Mouse (Mus musculus) heart, embryonic 14.5 days (tissue): Measurements from ENCODE around the gene Rxrg. TPM values are rescaled to one million over a fixed set of nuclear protein-coding genes. Genes with fewer than 3 reads are reported as not detected.

Experiments
- ATAC-seq: fragments of 200-750 bp; cut with Nextera tagmentation; 2 replicates; pipeline ENCODE4 v1.8.0; 2017; ENCODE audit warnings: low read depth, moderate TSS enrichment; ENCODE audit not compliant: insufficient number of reproducible peaks, insufficient read depth, low FRiP score
- H3K27ac ChIP-seq, 2 experiments: fragments of 200-500 bp in 1 of 2; fragments of 300-500 bp in 1 of 2; sonication (generic) in 1 of 2; replicated peaks in 1 of 2; 2 replicates each; pipeline ENCODE4 v1.5.1; 2012 to 2014; ENCODE audit warnings: low read depth in 2 of 2, low read length in 2 of 2, control low read depth in 1 of 2, mild to moderate bottlenecking in 1 of 2, mixed read lengths in 1 of 2; ENCODE audit not compliant: control insufficient read depth in 1 of 2, insufficient read depth in 1 of 2
- H3K27me3 ChIP-seq: fragments of 300-500 bp; sonication (generic); 2 replicates; pipeline ENCODE4 v1.6.1; 2014; ENCODE audit warnings: mild to moderate bottlenecking, low read length, control low read depth; ENCODE audit not compliant: control insufficient read depth, insufficient read depth
- H3K36me3 ChIP-seq: fragments of 300-500 bp; sonication (generic); 2 replicates; pipeline ENCODE4 v1.6.1; 2014; ENCODE audit warnings: mild to moderate bottlenecking, control low read depth, low read length, mixed read lengths; ENCODE audit not compliant: control insufficient read depth, insufficient read depth
- H3K4me1 ChIP-seq, 2 experiments: fragments of 200-500 bp in 1 of 2; fragments of 300-500 bp in 1 of 2; sonication (generic) in 1 of 2; 2 replicates each; pipeline ENCODE4 v1.6.1; 2012 to 2014; ENCODE audit warnings: low read length in 2 of 2, control low read depth in 1 of 2, mixed read lengths in 1 of 2; ENCODE audit not compliant: control insufficient read depth in 2 of 2, insufficient read depth in 2 of 2
- H3K4me2 ChIP-seq: fragments of 300-500 bp; sonication (generic); 2 replicates; pipeline ENCODE4 v1.6.1; 2014; ENCODE audit warnings: mild to moderate bottlenecking, low read length
- H3K4me3 ChIP-seq, 2 experiments: fragments of 200-500 bp in 1 of 2; fragments of 300-500 bp in 1 of 2; sonication (generic) in 1 of 2; 2 replicates each; pipeline ENCODE4 v1.5.1; 2012 to 2014; ENCODE audit warnings: low read length in 2 of 2, mild to moderate bottlenecking in 2 of 2, control low read depth in 1 of 2, low read depth in 1 of 2, moderate library complexity in 1 of 2; ENCODE audit not compliant: control insufficient read depth in 1 of 2, insufficient read depth in 1 of 2
- H3K9ac ChIP-seq: fragments of 300-500 bp; sonication (generic); 2 replicates; pipeline ENCODE4 v1.6.1; 2014; ENCODE audit warnings: mild to moderate bottlenecking, low read length
- H3K9me3 ChIP-seq: fragments of 300-500 bp; sonication (generic); 2 replicates; pipeline ENCODE4 v1.6.1; 2016; ENCODE audit warnings: low read length, control low read depth; ENCODE audit not compliant: control insufficient read depth
- WGBS: fragments of 180-500 bp; shearing (Covaris S2); extraction: QIAGEN DNeasy Blood & Tissue Kit; methylation state at CpG from one replicate; pipeline ENCODE4 v1.1.7; 2014; 5-methylcytosine and 5-hydroxymethylcytosine counted together
- polyA plus RNA-seq: library from polyadenylated mRNA; unstranded; fragments of >200 nt; fragmentation: Nextera tagmentation; extraction: Ambion mirVana; gene quantifications from 2 replicates; pipeline ENCODE4 v1.2.1, GENCODE M21; 2014

Gene Rxrg
- polyA plus RNA-seq, 1 experiment from 2014 or later = 1.4 TPM

DNA sequence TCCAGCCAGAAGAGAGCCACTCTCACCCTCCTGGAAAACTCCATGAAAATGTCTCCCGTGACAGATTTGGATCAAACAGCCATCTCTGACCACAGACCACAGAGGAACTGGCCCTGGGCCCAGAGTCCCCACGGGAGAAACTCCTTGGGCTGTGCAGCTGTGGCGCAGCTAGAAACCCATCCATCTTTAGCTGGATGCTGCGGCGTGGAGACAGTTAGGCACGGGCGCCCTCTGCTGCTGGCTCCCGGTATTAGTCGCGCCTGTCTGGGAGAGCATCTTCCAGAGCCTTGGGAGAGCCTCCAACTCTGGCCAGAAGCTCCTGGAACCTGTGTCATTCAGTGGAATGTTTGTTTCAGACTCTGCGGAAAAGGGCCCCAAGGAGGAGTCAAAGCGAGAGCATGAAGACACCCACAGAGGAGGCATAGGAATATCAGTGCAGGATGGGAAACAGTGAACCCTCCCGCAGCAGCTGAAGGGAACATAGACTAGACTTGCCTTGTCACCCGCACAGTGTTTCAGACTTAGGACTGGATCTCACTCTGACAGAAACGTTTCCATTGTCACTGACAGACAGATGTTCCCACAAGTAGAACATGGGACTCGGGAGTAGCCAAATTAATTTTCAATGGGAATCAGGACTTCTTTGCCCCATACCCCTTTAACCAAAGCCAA is 46.8 kb downstream of the Rxrg start:
- H3K27me3 ChIP-seq = peaks cover 26% of the 10 kb centered on the region
- H3K4me3 ChIP-seq = no peak overlapping the region
- no peak for ATAC-seq
- no peaks in the 10 kb centered on the region for H3K36me3 ChIP-seq
- no peaks in the 10 kb centered on the region; a peak in 1 of 4 replicates for H3K4me1 ChIP-seq
- H3K9me3 ChIP-seq = no peaks in the 10 kb centered on the region
- H3K4me2 ChIP-seq = no peak overlapping the region
- 16% methylated on average over 16 of the region's 16 CpGs for WGBS
- no peak overlapping the region for H3K9ac ChIP-seq
- no peak overlapping the region for H3K27ac ChIP-seq

DNA sequence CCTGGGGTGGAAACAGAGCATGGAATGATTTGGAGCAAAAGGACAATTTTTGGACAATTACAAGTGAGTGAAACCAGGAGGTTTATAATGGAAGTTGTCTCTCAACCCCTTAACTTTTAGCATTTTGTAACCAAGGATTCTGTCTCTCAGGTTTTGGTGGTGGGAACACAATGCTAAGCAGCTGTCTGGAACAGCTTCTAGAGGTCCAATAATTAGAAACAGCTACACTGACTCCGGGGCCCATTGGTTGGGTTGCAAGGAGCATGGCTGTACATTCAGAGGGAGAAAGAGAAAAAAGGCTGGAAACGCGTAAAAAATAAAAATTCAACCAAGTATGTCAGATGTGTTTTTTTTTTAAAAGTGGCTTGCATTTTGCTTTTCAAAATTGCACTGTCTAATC is 50.5 kb downstream of the Rxrg start:
- 82% methylated on average over 3 of the region's 3 CpGs for WGBS
- Histone ChIP-seq H3K27me3 (peaks cover 18% of the 10 kb centered on the region), H3K4me3 (no peak overlapping the region), H3K4me1 (no peaks in the 10 kb centered on the region; a peak in 1 of 4 replicates), H3K9ac (no peak overlapping the region), H3K27ac (no peak overlapping the region), H3K9me3 (no peaks in the 10 kb centered on the region), H3K4me2 (no peak overlapping the region), H3K36me3 (no peaks in the 10 kb centered on the region)
- no peak for ATAC-seq

DNA sequence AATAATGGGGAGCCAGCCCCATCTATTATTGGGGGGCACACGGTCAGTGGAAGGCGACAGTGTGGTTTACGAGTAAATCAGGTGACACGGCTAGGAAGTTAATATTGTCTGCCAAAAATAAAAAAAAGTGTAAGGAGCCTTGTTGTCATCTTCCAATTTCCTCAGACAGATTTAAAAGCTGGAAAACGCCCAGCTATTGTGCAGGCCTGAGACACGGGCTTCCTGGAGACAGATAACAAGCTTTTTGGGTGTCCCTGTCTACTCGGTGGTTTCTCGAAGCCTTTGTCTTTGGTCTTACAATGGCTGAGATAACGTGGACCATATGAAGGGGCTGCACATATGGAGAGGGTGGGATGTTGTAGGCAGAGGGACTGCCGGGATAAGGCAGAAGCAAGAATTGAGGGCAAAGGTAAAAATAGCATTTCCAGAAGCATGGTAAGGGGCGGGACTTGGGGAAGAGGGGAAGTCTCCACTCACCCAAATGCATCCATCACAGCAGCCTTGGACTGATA is 51.0 kb downstream of the Rxrg start:
- ATAC-seq = no peak
- Histone ChIP-seq H3K36me3 (no peaks in the 10 kb centered on the region), H3K27ac (no peak overlapping the region), H3K4me1 (no peaks in the 10 kb centered on the region; a peak in 1 of 4 replicates), H3K9ac (no peak overlapping the region), H3K9me3 (no peaks in the 10 kb centered on the region), H3K27me3 (peaks cover 14% of the 10 kb centered on the region), H3K4me2 (no peak overlapping the region), H3K4me3 (no peak overlapping the region)
- WGBS = 62% methylated on average over 11 of the region's 11 CpGs

DNA sequence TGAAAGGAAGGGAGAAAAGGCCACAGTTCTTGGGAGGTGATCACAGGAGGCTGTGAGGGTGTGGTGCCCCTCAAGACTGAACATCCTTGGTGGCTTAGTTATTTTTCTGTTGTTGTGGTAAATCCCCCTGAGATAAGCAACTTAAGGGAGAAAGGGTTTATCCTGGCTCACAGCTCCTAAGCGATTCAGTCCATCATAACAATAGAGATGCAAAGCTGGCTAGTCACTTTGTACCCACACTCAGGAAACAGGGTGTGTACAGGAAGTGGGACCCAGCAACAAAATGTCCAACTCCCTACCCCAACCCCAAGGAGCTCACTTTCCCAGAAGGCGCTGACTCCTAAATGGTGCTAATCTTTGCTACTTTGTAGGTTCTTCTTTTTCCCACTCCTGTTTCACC is 54.2 kb downstream of the Rxrg start:
- Histone ChIP-seq H3K9me3 (no peaks in the 10 kb centered on the region), H3K9ac (no peak overlapping the region), H3K36me3 (no peaks in the 10 kb centered on the region), H3K4me1 (no peaks in the 10 kb centered on the region; a peak in 1 of 4 replicates), H3K27me3 (0 out of 2 replicates have a peak, but pooled peaks cover 5% of the 10 kb centered on the region), H3K4me3 (no peak overlapping the region), H3K4me2 (no peak overlapping the region), H3K27ac (no peak overlapping the region)
- WGBS = 73% methylated on average over 2 of the region's 2 CpGs
- ATAC-seq = no peak

DNA sequence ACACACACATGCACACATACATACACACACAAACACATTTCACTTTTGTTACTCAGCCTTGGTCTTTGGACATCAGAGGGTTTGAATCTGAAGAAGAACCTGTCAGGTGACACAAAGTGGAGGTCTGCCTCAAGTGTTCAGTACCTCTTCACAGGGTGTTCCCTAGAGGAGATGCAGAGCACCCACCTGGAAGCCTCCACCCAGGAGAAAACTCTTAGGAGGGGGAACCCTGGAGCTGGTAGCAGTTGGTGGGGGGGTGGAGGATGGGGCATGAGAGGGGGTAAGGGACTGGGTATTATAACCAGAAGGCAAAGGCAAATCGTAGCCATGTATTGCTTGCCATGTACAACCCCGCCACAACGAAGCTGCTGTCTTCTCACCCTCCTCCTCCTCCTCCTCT is 60.9 kb downstream of the Rxrg start:
- WGBS = 93% methylated on average over 3 of the region's 3 CpGs
- peaks cover 31% of the 10 kb centered on the region for H3K27me3 ChIP-seq

DNA sequence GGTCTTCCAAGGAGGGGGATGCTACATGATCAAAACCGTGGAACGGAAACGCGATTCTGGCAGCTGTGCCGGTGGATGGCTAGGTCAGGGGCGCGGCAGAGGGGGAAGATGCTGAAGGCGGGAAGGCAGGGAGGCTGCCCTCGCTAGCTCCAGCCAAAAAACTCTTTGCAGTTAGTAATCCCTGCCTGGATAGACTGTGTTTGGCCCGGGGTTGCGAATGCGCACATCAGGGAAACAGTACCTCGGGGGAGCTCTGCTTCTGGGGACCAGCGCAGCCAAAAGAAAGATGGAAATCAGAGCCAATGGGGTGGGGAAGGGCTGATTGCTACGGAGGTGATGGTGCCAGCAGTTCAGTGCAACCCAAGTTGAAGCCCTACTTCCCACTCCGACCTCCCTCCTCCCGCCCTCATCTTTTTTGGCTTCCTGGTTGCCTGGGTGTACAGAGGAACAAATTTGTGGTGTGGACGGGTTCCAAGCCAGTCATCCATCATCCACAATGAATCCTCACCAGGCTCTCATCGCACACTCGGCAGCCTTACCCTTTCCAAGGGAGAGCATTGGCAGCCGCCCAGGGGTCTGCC is 62.4 kb downstream of the Rxrg start:
- H3K27ac ChIP-seq = no peak overlapping the region
- H3K9ac ChIP-seq = no peak overlapping the region
- 3% methylated on average over 21 of the region's 21 CpGs for WGBS

More for the DNA sequence above, 60.9 kb downstream of the Rxrg start:
- no peak overlapping the region for H3K9ac ChIP-seq
- H3K9me3 ChIP-seq = no peaks in the 10 kb centered on the region
- peaks cover 2 to 9% of the 10 kb centered on the region in 2 experiments; a peak in 1 of 4 replicates for H3K4me1 ChIP-seq
- no peak overlapping the region for H3K27ac ChIP-seq
- no peak overlapping the region for H3K4me2 ChIP-seq
- no peak for ATAC-seq
- no peaks in the 10 kb centered on the region for H3K36me3 ChIP-seq
- no peak overlapping the region for H3K4me3 ChIP-seq

DNA sequence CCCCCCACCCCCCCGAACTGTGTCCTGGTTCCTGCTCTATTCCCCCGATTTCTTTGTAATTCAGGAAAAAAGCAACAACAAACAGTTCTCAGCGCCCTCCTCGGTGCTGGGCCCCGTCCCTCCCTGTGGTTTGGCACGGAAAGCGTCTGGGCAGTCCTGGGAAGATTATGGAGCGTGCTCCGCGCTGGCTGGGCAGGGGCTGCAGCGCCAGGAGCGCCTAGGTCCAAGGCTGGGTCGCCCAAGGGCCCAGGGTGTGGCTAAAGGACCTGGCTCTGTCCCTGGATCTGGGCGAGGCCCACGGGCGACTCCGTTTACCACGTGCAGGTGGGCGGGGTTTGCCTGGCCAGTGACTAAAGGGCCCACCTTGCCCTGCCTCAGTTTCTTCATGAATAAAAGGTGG is 62.9 kb downstream of the Rxrg start:
- H3K4me1 ChIP-seq = peaks cover 2 to 9% of the 10 kb centered on the region in 2 experiments; a peak in 1 of 4 replicates
- no peak overlapping the region for H3K9ac ChIP-seq
- ATAC-seq = no peak
- no peak overlapping the region for H3K27ac ChIP-seq
- H3K4me2 ChIP-seq = peak overlapping the region; percentile 59
- H3K4me3 ChIP-seq = peak overlapping the region in 1 of 2 experiments; percentile 26; a peak in 2 of 4 replicates
- H3K27me3 ChIP-seq = peaks cover 34% of the 10 kb centered on the region
- no peaks in the 10 kb centered on the region for H3K9me3 ChIP-seq
- WGBS = 0% methylated on average over 19 of the region's 19 CpGs
- no peaks in the 10 kb centered on the region for H3K36me3 ChIP-seq

More for the DNA sequence above, 62.4 kb downstream of the Rxrg start:
- H3K36me3 ChIP-seq = no peaks in the 10 kb centered on the region
- peak overlapping the region; percentile 5 to 26; a peak in 2 of 4 replicates for H3K4me3 ChIP-seq
- H3K9me3 ChIP-seq = no peaks in the 10 kb centered on the region
- peaks cover 31% of the 10 kb centered on the region for H3K27me3 ChIP-seq
- ATAC-seq = no peak
- peaks cover 2 to 9% of the 10 kb centered on the region in 2 experiments; a peak in 1 of 4 replicates for H3K4me1 ChIP-seq
- H3K4me2 ChIP-seq = peak overlapping the region; percentile 59
